Comparison of ENCODE assay signal across 8 mouse cellular contexts in genomic region chr11:5739846-5740245, GRCm38 (mm10). TPM values are rescaled to one million over a fixed set of nuclear protein-coding genes. Genes with fewer than 3 reads are reported as not detected.
A peak's percentile ranks its signal among the peaks of the same experiment; 100 is the strongest.
DNase-seq lines count a peak whose midpoint lies in the region; ATAC-seq and TF ChIP-seq lines count a peak whose summit lies in the region.

No protein-coding gene starts in this region.

- peak; percentile 36 for DNase-seq in lung, postnatal 0 days (ENCODE audit: low spot score)
- no peak for DNase-seq in lung, postnatal 25 days (ENCODE audit: low spot score)
- peak; percentile 89 for DNase-seq in kidney, adult 2 months
- DNase-seq in naive thymus-derived CD4-positive, alpha-beta T cell, adult 2 months (ENCODE audit: low read depth), result peak; percentile 29
- DNase-seq in right cerebral cortex, postnatal 4 days, result no peak
- no peak for DNase-seq in embryo, embryonic 10 days (ENCODE audit: low spot score)

- TF ChIP-seq POLR2A in embryonic fibroblast, embryonic 13.5 days (IDR thresholded peaks at IDR 0.05; ENCODE audit: low read depth, low read length), result no peak
- no peak for TF ChIP-seq POLR2A in kidney, adult 2 months (IDR thresholded peaks at IDR 0.05; ENCODE audit: low read depth, low read length)

- no peak for ATAC-seq in lung, postnatal 0 days
- no peak for ATAC-seq in CD4-positive, CD25-positive, alpha-beta regulatory T cell, adult 4 months

- TF ChIP-seq CTCF in lung, postnatal 0 days (IDR thresholded peaks at IDR 0.05), result no peak
- no peak for TF ChIP-seq CTCF in embryonic fibroblast, embryonic 13.5 days (IDR thresholded peaks at IDR 0.05; ENCODE audit: borderline replicate concordance, insufficient read depth, low read length)
- TF ChIP-seq CTCF in kidney, adult 2 months (conservative IDR thresholded peaks at IDR 0.05; ENCODE audit: insufficient read depth, insufficient read length, low read depth, low read length), result no peak

- 0 out of 2 replicates have a peak overlapping the region, but pooled peaks have one; percentile 95 for H3K27ac ChIP-seq in lung, postnatal 0 days (ENCODE audit: low read length)
- no peak overlapping the region for H3K27ac ChIP-seq in embryonic fibroblast, embryonic 13.5 days (ENCODE audit: insufficient read depth, low read length)
- peak overlapping the region; percentile 85 for H3K27ac ChIP-seq in kidney, adult 2 months (ENCODE audit: insufficient read depth, low read depth, low read length)

- H3K4me3 ChIP-seq in lung, postnatal 0 days (ENCODE audit: low read depth, low read length), result peak overlapping the region; percentile 99; the same call in 1 of the 2 replicates
- peak overlapping the region; percentile 33 for H3K4me3 ChIP-seq in embryonic fibroblast, embryonic 13.5 days (ENCODE audit: insufficient read depth, low read length)
- H3K4me3 ChIP-seq in kidney, adult 2 months (ENCODE audit: insufficient read depth, low read depth, low read length), result peak overlapping the region; percentile 34

- H3K27me3 ChIP-seq in lung, postnatal 0 days (replicated peaks; ENCODE audit: insufficient read depth, low read length), result no peaks in the 10 kb centered on the region
- no peaks in the 10 kb centered on the region for H3K27me3 ChIP-seq in kidney, adult 2 months (replicated peaks; ENCODE audit: control insufficient read depth, insufficient read depth, low read length)

- no peaks in the 10 kb centered on the region for H3K36me3 ChIP-seq in lung, postnatal 0 days (ENCODE audit: insufficient read depth, low read length)
- H3K36me3 ChIP-seq in kidney, adult 2 months (ENCODE audit: control insufficient read depth, insufficient read depth, low read length), result no peaks in the 10 kb centered on the region

- no peaks in the 10 kb centered on the region for H3K9me3 ChIP-seq in lung, postnatal 0 days (ENCODE audit: low read length)

- no peak overlapping the region for H3K9ac ChIP-seq in lung, postnatal 0 days (replicated peaks; ENCODE audit: low read depth)

- H3K4me2 ChIP-seq in lung, postnatal 0 days (replicated peaks; ENCODE audit: low read depth, low read length), result peak overlapping the region; percentile 78; the same call in 1 of the 2 replicates

- WGBS in lung, postnatal 0 days, result 47% methylated on average over 3 of the region's 3 CpGs
- WGBS in kidney, adult 2 months, result 30% methylated on average over 3 of the region's 3 CpGs

- no peaks in the 10 kb centered on the region for H3K4me1 ChIP-seq in lung, postnatal 0 days (ENCODE audit: insufficient read depth, low read depth, low read length)
- H3K4me1 ChIP-seq in embryonic fibroblast, embryonic 13.5 days (ENCODE audit: control insufficient read depth, insufficient read depth, low read length), result peaks cover 10% of the 10 kb centered on the region
- peaks cover 9% of the 10 kb centered on the region for H3K4me1 ChIP-seq in kidney, adult 2 months (ENCODE audit: control insufficient read depth, insufficient read depth, low read length)

- TF ChIP-seq EP300 in lung, postnatal 0 days (IDR thresholded peaks at IDR 0.05), result no peak

RNA-seq across cellular contexts. Expression of gene Urgcp, which starts 22.3 kb away (rescaled TPM):
- polyA plus RNA-seq in lung, postnatal 0 days (2015; fragmentation: Nextera tagmentation; extraction: Ambion mirVana), result 18.3 and 19.0 TPM in 2 replicates
- polyA plus RNA-seq in embryonic fibroblast, embryonic 13.5 days (2011; ENCODE audit: insufficient read length, low read depth, missing spikeins), result 18.5 and 19.7 TPM in 2 replicates
- polyA plus RNA-seq in kidney, adult 2 months (2012; rRNA removed), result 31.5 and 32.2 TPM in 2 replicates
- 1 to 10 TPM; 5.2 to 9.1 TPM for polyA plus RNA-seq in CD4-positive, CD25-positive, alpha-beta regulatory T cell, adult 4 months (2017; shearing (Covaris generic))

RNA-seq across cellular contexts. Expression of gene Mrps24, which starts 24.4 kb away (rescaled TPM):
- 178 and 201 TPM in 2 replicates for polyA plus RNA-seq in lung, postnatal 0 days (2015; fragmentation: Nextera tagmentation; extraction: Ambion mirVana)
- polyA plus RNA-seq in embryonic fibroblast, embryonic 13.5 days (2011; ENCODE audit: insufficient read length, low read depth, missing spikeins), result 40.2 and 41.9 TPM in 2 replicates
- 272 and 323 TPM in 2 replicates for polyA plus RNA-seq in kidney, adult 2 months (2012; rRNA removed)
- 10 to 100 TPM; 39.0 to 47.3 TPM for polyA plus RNA-seq in CD4-positive, CD25-positive, alpha-beta regulatory T cell, adult 4 months (2017; shearing (Covaris generic))

RNA-seq across cellular contexts. Expression of gene Dbnl, which starts 48.4 kb away (rescaled TPM):
- 98.0 and 99.7 TPM in 2 replicates for polyA plus RNA-seq in lung, postnatal 0 days (2015; fragmentation: Nextera tagmentation; extraction: Ambion mirVana)
- 46.0 and 48.4 TPM in 2 replicates for polyA plus RNA-seq in embryonic fibroblast, embryonic 13.5 days (2011; ENCODE audit: insufficient read length, low read depth, missing spikeins)
- 49.6 and 52.5 TPM in 2 replicates for polyA plus RNA-seq in kidney, adult 2 months (2012; rRNA removed)
- 100 to 1,000 TPM; 121 to 155 TPM for polyA plus RNA-seq in CD4-positive, CD25-positive, alpha-beta regulatory T cell, adult 4 months (2017; shearing (Covaris generic))

Comparison
In these comparisons a context has a peak if more than half of its experiments do, and no peak if none do; other contexts are left out.
1. DNase-seq: peak in lung, postnatal 0 days (single experiment), kidney, adult 2 months (single experiment) and naive thymus-derived CD4-positive, alpha-beta T cell, adult 2 months (single experiment); none in lung, postnatal 25 days (single experiment), right cerebral cortex, postnatal 4 days (single experiment) and embryo, embryonic 10 days (single experiment).
2. H3K4me3 ChIP-seq: peak in every context shown above with its lines; median percentile 99 in lung, postnatal 0 days; 34 in kidney, adult 2 months; 33 in embryonic fibroblast, embryonic 13.5 days.